Mouse (Mus musculus) hindbrain, embryonic 12.5 days (tissue): ENCODE data around the gene Cdk5rap2. TPM values are rescaled to one million over a fixed set of nuclear protein-coding genes. Genes with fewer than 3 reads are reported as not detected.

Experiments used
- ATAC-seq: fragments of 200-750 bp; cut with Nextera tagmentation; 2 replicates; pipeline ENCODE4 v1.8.0; 2017; ENCODE audit warnings: moderate TSS enrichment; ENCODE audit not compliant: low FRiP score
- H3K27ac ChIP-seq: fragments of 300-500 bp; sonication (generic); 2 replicates; pipeline ENCODE4 v1.5.1; 2016; ENCODE audit warnings: mild to moderate bottlenecking
- H3K27me3 ChIP-seq: fragments of 300-500 bp; sonication (generic); 2 replicates; pipeline ENCODE4 v1.6.1; 2016; ENCODE audit warnings: mild to moderate bottlenecking
- H3K36me3 ChIP-seq: fragments of 300-500 bp; sonication (generic); 2 replicates; pipeline ENCODE4 v1.6.1; 2016; ENCODE audit warnings: mild to moderate bottlenecking
- H3K4me1 ChIP-seq: fragments of 300-500 bp; sonication (generic); 2 replicates; pipeline ENCODE4 v1.6.1; 2016
- H3K4me2 ChIP-seq: fragments of 300-500 bp; sonication (generic); replicated peaks from 2 replicates; pipeline ENCODE4 v1.6.1; 2016; ENCODE audit warnings: mild to moderate bottlenecking
- H3K4me3 ChIP-seq: fragments of 300-500 bp; sonication (generic); 2 replicates; pipeline ENCODE4 v1.5.1; 2016; ENCODE audit warnings: mild to moderate bottlenecking
- H3K9ac ChIP-seq: fragments of 300-500 bp; sonication (generic); 2 replicates; pipeline ENCODE4 v1.6.1; 2016; ENCODE audit warnings: mild to moderate bottlenecking, moderate library complexity
- H3K9me3 ChIP-seq: fragments of 300-500 bp; sonication (generic); replicated peaks from 2 replicates; pipeline ENCODE4 v1.6.1; 2016; ENCODE audit warnings: mild to moderate bottlenecking
- WGBS: fragments of 180-500 bp; shearing (Covaris S2); methylation state at CpG from one replicate; pipeline ENCODE4 v1.1.7; 2016; 5-methylcytosine and 5-hydroxymethylcytosine counted together
- polyA plus RNA-seq: library from polyadenylated mRNA; unstranded; fragments of >200 nt; fragmentation: Nextera tagmentation; extraction: Ambion mirVana; gene quantifications from 2 replicates; pipeline ENCODE4 v1.2.1, GENCODE M21; 2016

Gene Cdk5rap2
- polyA plus RNA-seq, 1 experiment from 2014 or later, result 24.2 TPM

- no peak overlapping the region for H3K9ac ChIP-seq
- ATAC-seq, result no peak; the same call in 1 of the 2 replicates
- H3K4me1 ChIP-seq, result peaks cover 20% of the 10 kb centered on the region; the same call in 1 of the 2 replicates
- WGBS, result 72% methylated on average over 9 of the region's 10 CpGs
- no peak overlapping the region for H3K4me3 ChIP-seq
- H3K27me3 ChIP-seq, result no peaks in the 10 kb centered on the region
- H3K36me3 ChIP-seq, result peaks cover 45% of the 10 kb centered on the region
- H3K27ac ChIP-seq, result no peak overlapping the region; the same call in 1 of the 2 replicates
- no peaks in the 10 kb centered on the region for H3K9me3 ChIP-seq
- no peak overlapping the region for H3K4me2 ChIP-seq
These were observed 189.7 kb downstream of the Cdk5rap2 start for GRCm38 (mm10) chr4:70220277-70221180.

DNA sequence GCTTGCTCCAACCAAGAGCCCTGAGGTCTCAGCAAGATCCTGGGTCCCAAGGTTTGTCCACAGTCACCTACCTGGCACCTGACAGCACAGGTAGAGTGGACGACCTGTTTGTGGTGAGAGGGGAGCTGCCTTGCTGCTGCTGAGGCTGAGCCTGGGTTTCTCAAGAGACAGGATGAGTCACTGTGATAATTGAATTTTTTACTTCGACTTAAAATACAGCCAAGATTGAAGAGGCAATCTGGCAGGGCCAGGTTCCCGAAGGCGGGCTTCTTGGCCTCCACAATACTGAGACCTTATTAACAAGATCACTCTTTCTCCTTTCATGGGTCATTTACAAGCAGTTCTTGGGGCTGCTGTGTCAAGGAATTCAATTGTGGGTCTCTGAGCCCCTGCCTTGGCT lies 190.5 kb downstream of the Cdk5rap2 start:
- Histone ChIP-seq H3K4me1 (peaks cover 20% of the 10 kb centered on the region; the same call in 1 of the 2 replicates), H3K4me3 (no peak overlapping the region), H3K9me3 (no peaks in the 10 kb centered on the region), H3K9ac (no peak overlapping the region), H3K27ac (no peak overlapping the region), H3K27me3 (no peaks in the 10 kb centered on the region), H3K4me2 (no peak overlapping the region), H3K36me3 (peaks cover 43% of the 10 kb centered on the region)
- ATAC-seq, result no peak
- whole genome bisulfite sequencing, result 81% methylated on average over 4 of the region's 4 CpGs

- ATAC-seq, result no peak
- no peak overlapping the region for H3K4me2 ChIP-seq
- no peak overlapping the region for H3K27ac ChIP-seq
- H3K4me1 ChIP-seq, result no peaks in the 10 kb centered on the region
- H3K9me3 ChIP-seq, result no peaks in the 10 kb centered on the region
- no peak overlapping the region for H3K4me3 ChIP-seq
- no peak overlapping the region for H3K9ac ChIP-seq
- H3K27me3 ChIP-seq, result no peaks in the 10 kb centered on the region
- 87% methylated on average over 2 of the region's 2 CpGs for WGBS
- H3K36me3 ChIP-seq, result no peaks in the 10 kb centered on the region
These were observed 224.3 kb downstream of the Cdk5rap2 start for GRCm38 (mm10) chr4:70185971-70186370.

Other genes starting within 250 kb of the Cdk5rap2 start
- 35.5 and 37.4 TPM in 2 replicates for gene Megf9, start 124.6 kb upstream of the Cdk5rap2 start, polyA plus RNA-seq